Mouse (Mus musculus): ENCODE results near the gene Rsph3b. TPM values are rescaled to one million over a fixed set of nuclear protein-coding genes. Genes with fewer than 3 reads are reported as not detected.
"Not testable (repeated sequence)": the region's sequence is repeated elsewhere in the genome, so short reads cannot be mapped to it uniquely, and the experiment has no call there.

Gene Rsph3b
- polyA plus RNA-seq, 1 experiment = 25.7 TPM

GRCm38 (mm10) chr17:6965364-6965763, 16.9 kb upstream of the Rsph3b start:
- TF ChIP-seq CTCF (IDR thresholded peaks at IDR 0.05; ENCODE audit: insufficient read depth, low read length) = peak; percentile 38
- WGBS = 21% methylated on average over 6 of the region's 6 CpGs
- not testable (repeated sequence) for H3K4me3 ChIP-seq (replicated peaks; ENCODE audit: extremely low read depth, low read depth, low read length); H3K4me1 ChIP-seq (ENCODE audit: control insufficient read depth, insufficient read depth, low read length)
- peak; percentile 26 for DNase-seq

GRCm38 (mm10) chr17:6962936-6963335, 14.5 kb upstream of the Rsph3b start:
- H3K4me1 ChIP-seq (ENCODE audit: control insufficient read depth, insufficient read depth, low read length); H3K4me3 ChIP-seq (replicated peaks; ENCODE audit: extremely low read depth, low read depth, low read length); DNase-seq: not testable (repeated sequence)
- 20% methylated on average over 4 of the region's 4 CpGs for WGBS

- H3K4me3 ChIP-seq (replicated peaks; ENCODE audit: extremely low read depth, low read depth, low read length); H3K4me1 ChIP-seq (ENCODE audit: control insufficient read depth, insufficient read depth, low read length); DNase-seq: not testable (repeated sequence)
- WGBS = 62% methylated on average over 4 of the region's 6 CpGs
Observed at GRCm38 (mm10) chr17:6962339-6962738, 13.9 kb upstream of the Rsph3b start.

- H3K4me1 ChIP-seq (ENCODE audit: control insufficient read depth, insufficient read depth, low read length) = not testable (repeated sequence)
- under 1% methylated on average over 19 of the region's 48 CpGs for WGBS
- peak overlapping the region; percentile 54 for H3K4me3 ChIP-seq (replicated peaks; ENCODE audit: extremely low read depth, low read depth, low read length)
- peak; percentile 61 for DNase-seq
Observed at GRCm38 (mm10) chr17:6961181-6962000, 12.9 kb upstream of the Rsph3b start.

GRCm38 (mm10) chr17:6960776-6961175, 12.3 kb upstream of the Rsph3b start, which contains the start of gene Tagap1:
Tagap1 (minus strand) TSS chr17:6961156.
- WGBS = 1% methylated on average over 41 of the region's 51 CpGs
- peak within 1 kb of the TSS; percentile 59 for H3K4me3 ChIP-seq (replicated peaks; ENCODE audit: extremely low read depth, low read depth, low read length)
- DNase-seq = peak; percentile 65
- not testable (repeated sequence) for H3K4me1 ChIP-seq (ENCODE audit: control insufficient read depth, insufficient read depth, low read length)

GRCm38 (mm10) chr17:6960349-6960748, 11.9 kb upstream of the Rsph3b start:
- not testable (repeated sequence) for H3K4me3 ChIP-seq (replicated peaks; ENCODE audit: extremely low read depth, low read depth, low read length); DNase-seq; H3K4me1 ChIP-seq (ENCODE audit: control insufficient read depth, insufficient read depth, low read length)
- 2% methylated on average over 12 of the region's 12 CpGs for WGBS

GRCm38 (mm10) chr17:6959543-6960259, 11.2 kb upstream of the Rsph3b start:
- not testable (repeated sequence) for H3K4me3 ChIP-seq (replicated peaks; ENCODE audit: extremely low read depth, low read depth, low read length); DNase-seq; H3K4me1 ChIP-seq (ENCODE audit: control insufficient read depth, insufficient read depth, low read length)
- WGBS = 49% methylated on average over 5 of the region's 6 CpGs

- WGBS = 74% methylated on average over 7 of the region's 8 CpGs
Observed at GRCm38 (mm10) chr17:6958881-6959280, 10.4 kb upstream of the Rsph3b start.

GRCm38 (mm10) chr17:6948769-6949228, 317 bp upstream of the Rsph3b start:
- not testable (repeated sequence) for H3K4me1 ChIP-seq (ENCODE audit: control insufficient read depth, insufficient read depth, low read length); H3K4me3 ChIP-seq (replicated peaks; ENCODE audit: extremely low read depth, low read depth, low read length); DNase-seq
- WGBS = 8% methylated on average over 9 of the region's 9 CpGs

More at GRCm38 (mm10) chr17:6958881-6959280, 10.4 kb upstream of the Rsph3b start:
- DNase-seq; H3K4me1 ChIP-seq (ENCODE audit: control insufficient read depth, insufficient read depth, low read length); H3K4me3 ChIP-seq (replicated peaks; ENCODE audit: extremely low read depth, low read depth, low read length): not testable (repeated sequence)

- not testable (repeated sequence) for H3K4me1 ChIP-seq (ENCODE audit: control insufficient read depth, insufficient read depth, low read length); DNase-seq; H3K4me3 ChIP-seq (replicated peaks; ENCODE audit: extremely low read depth, low read depth, low read length)
- WGBS = no CpG with 5 or more reads among the region's 8 CpGs
Observed at GRCm38 (mm10) chr17:6947637-6947983, 872 bp downstream of the Rsph3b start.

- DNase-seq; H3K4me1 ChIP-seq (ENCODE audit: control insufficient read depth, insufficient read depth, low read length); H3K4me3 ChIP-seq (replicated peaks; ENCODE audit: extremely low read depth, low read depth, low read length): not testable (repeated sequence)
- no CpG with 5 or more reads among the region's 4 CpGs for WGBS
Observed at GRCm38 (mm10) chr17:6942560-6942959, 5.9 kb downstream of the Rsph3b start.

GRCm38 (mm10) chr17:6931625-6932024, 16.9 kb downstream of the Rsph3b start:
- WGBS = 94% methylated on average over 7 of the region's 7 CpGs
- H3K4me1 ChIP-seq (ENCODE audit: control insufficient read depth, insufficient read depth, low read length); H3K4me3 ChIP-seq (replicated peaks; ENCODE audit: extremely low read depth, low read depth, low read length); DNase-seq: not testable (repeated sequence)

GRCm38 (mm10) chr17:6920351-6920894, 28.1 kb downstream of the Rsph3b start:
- H3K4me3 ChIP-seq (replicated peaks; ENCODE audit: extremely low read depth, low read depth, low read length); DNase-seq; H3K4me1 ChIP-seq (ENCODE audit: control insufficient read depth, insufficient read depth, low read length): not testable (repeated sequence)
- WGBS = 93% methylated on average over 7 of the region's 7 CpGs

GRCm38 (mm10) chr17:6919388-6919787, 29.1 kb downstream of the Rsph3b start:
- DNase-seq; H3K4me1 ChIP-seq (ENCODE audit: control insufficient read depth, insufficient read depth, low read length); H3K4me3 ChIP-seq (replicated peaks; ENCODE audit: extremely low read depth, low read depth, low read length): not testable (repeated sequence)
- WGBS = 76% methylated on average over 3 of the region's 3 CpGs

- not testable (repeated sequence) for H3K4me3 ChIP-seq (replicated peaks; ENCODE audit: extremely low read depth, low read depth, low read length); DNase-seq; H3K4me1 ChIP-seq (ENCODE audit: control insufficient read depth, insufficient read depth, low read length)
- 93% methylated on average over 4 of the region's 4 CpGs for WGBS
Observed at GRCm38 (mm10) chr17:6915282-6915681, 33.2 kb downstream of the Rsph3b start.

All from lung, adult 2 months (tissue).